Mouse (Mus musculus) limb, embryonic 14.5 days (tissue): Measurements from ENCODE around the gene Thumpd3. TPM values are rescaled to one million over a fixed set of nuclear protein-coding genes. Genes with fewer than 3 reads are reported as not detected.

Source experiments
- ATAC-seq: fragments of 200-750 bp; cut with Nextera tagmentation; 2 replicates; pipeline ENCODE4 v1.8.0; 2017; ENCODE audit warnings: low read depth, moderate number of reproducible peaks, moderate TSS enrichment; ENCODE audit not compliant: low FRiP score
- DNase-seq: peaks from one replicate; pipeline ENCODE4 v3.0.0-alpha.2; 2015; ENCODE audit warnings: low spot score
- H3K27ac ChIP-seq: fragments of 300-500 bp; sonication (generic); replicated peaks from 2 replicates; pipeline ENCODE4 v1.5.1; 2014; ENCODE audit warnings: low read depth, mild to moderate bottlenecking, low read length, moderate library complexity, mixed read lengths
- H3K27me3 ChIP-seq: fragments of 300-500 bp; sonication (generic); 2 replicates; pipeline ENCODE4 v1.6.1; 2014; ENCODE audit warnings: low read length, mixed read lengths; ENCODE audit not compliant: control insufficient read depth, insufficient read depth
- H3K36me3 ChIP-seq: fragments of 300-500 bp; sonication (generic); 2 replicates; pipeline ENCODE4 v1.6.1; 2014; ENCODE audit warnings: mild to moderate bottlenecking, low read length, moderate library complexity, mixed read lengths; ENCODE audit not compliant: control insufficient read depth, insufficient read depth
- H3K4me1 ChIP-seq: fragments of 300-500 bp; sonication (generic); 2 replicates; pipeline ENCODE4 v1.6.1; 2014; ENCODE audit warnings: antibody characterized with exemption, low read length, mixed read lengths; ENCODE audit not compliant: control insufficient read depth, insufficient read depth
- H3K4me2 ChIP-seq: fragments of 300-500 bp; sonication (generic); replicated peaks from 2 replicates; pipeline ENCODE4 v1.6.1; 2014; ENCODE audit warnings: low read depth, mild to moderate bottlenecking, low read length, moderate library complexity; ENCODE audit not compliant: severe bottlenecking
- H3K4me3 ChIP-seq: fragments of 300-500 bp; sonication (generic); replicated peaks from 2 replicates; pipeline ENCODE4 v1.5.1; 2014; ENCODE audit warnings: low read length
- H3K9ac ChIP-seq: fragments of 300-500 bp; sonication (generic); 2 replicates; pipeline ENCODE4 v1.6.1; 2014; ENCODE audit warnings: mild to moderate bottlenecking, low read depth, low read length, moderate library complexity; ENCODE audit not compliant: severe bottlenecking
- H3K9me3 ChIP-seq: fragments of 300-500 bp; sonication (generic); 2 replicates; pipeline ENCODE4 v1.6.1; 2016; ENCODE audit warnings: low read length; ENCODE audit not compliant: control insufficient read depth
- POLR2A ChIP-seq: fragments of 200-500 bp; IDR thresholded peaks from 2 replicates; pipeline ENCODE4 v1.8.0; 2012; ENCODE audit warnings: inconsistent platforms, mild to moderate bottlenecking, moderate library complexity, borderline replicate concordance; ENCODE audit not compliant: insufficient read depth, insufficient read length; ENCODE audit errors: extremely low read depth
- WGBS: fragments of 180-500 bp; shearing (Covaris S2); extraction: QIAGEN DNeasy Blood & Tissue Kit; methylation state at CpG from one replicate; pipeline ENCODE4 v1.1.7; 2014; 5-methylcytosine and 5-hydroxymethylcytosine counted together
- polyA plus RNA-seq, 2 experiments: library from polyadenylated mRNA; depleted of rRNA in 1 of 2; stranded (reverse) in 1 of 2; unstranded in 1 of 2; fragments of >200 nt; fragmentation: Nextera tagmentation in 1 of 2; extraction: Ambion mirVana in 1 of 2; gene quantifications; 2 replicates each; pipeline versions ENCODE4 v1.2.1 to v1.2.3; 2012 to 2014

Thumpd3 gene
- polyA plus RNA-seq (2012; rRNA removed) (18.8 and 25.1 TPM in 2 replicates), polyA plus RNA-seq (2014; fragmentation: Nextera tagmentation; extraction: Ambion mirVana) (36.7 and 38.7 TPM in 2 replicates)

DNA sequence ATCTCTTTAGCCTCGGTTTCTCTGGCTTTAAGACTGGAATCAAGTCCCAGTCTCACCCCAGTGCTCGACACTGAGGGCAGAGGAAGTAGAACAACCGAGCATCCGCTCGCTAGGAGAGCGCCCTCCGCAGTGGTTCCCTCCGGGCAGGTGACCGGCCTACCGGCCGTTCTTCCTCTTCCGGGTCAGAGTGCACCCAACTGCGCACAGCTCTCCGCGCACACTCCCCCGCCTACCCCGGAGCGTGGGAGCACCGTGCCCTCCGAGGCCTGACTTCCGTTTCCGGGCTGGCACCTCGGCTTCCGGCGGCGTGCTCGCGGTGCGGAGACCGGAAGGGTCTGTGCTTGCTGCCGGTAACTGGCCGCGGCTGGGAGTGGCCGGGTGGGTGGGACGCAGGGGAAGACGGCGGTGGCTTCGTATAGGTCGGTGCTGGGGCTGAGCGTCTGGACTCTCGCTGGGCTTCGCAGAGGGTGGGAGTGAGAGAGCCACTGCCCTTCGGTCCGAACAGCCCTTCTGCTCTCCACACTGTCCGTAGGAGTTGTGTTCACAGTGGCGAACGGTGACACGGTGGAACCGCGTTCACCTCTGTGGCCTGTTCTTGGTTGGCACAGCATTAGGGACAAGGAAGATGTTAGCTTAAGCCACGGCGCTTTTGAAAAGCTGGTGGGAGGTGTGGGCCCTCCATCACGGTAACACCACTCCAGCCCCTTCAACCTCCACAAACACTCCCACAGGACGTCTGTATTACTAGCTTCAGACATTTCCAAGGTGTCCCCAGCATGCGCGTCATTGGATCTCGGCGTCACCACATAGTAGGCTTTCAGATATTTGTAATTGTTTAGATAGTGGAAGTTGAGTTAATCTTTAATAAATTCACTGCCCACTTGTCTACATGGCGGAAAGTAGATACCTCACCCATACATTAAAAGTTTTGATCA, at the start of gene Thumpd3:
Gene Thumpd3 (plus strand): TSS at position 185 of the 935 bp plus-strand sequence.
- Histone ChIP-seq H3K9ac (peak within 1 kb of the TSS; percentile 82), H3K27ac (peak within 1 kb of the TSS; percentile 85), H3K27me3 (no peaks in the 10 kb centered on the region), H3K4me3 (peak within 1 kb of the TSS; percentile 79), H3K36me3 (peaks cover 22% of the 10 kb centered on the region), H3K4me1 (peaks cover 7% of the 10 kb centered on the region), H3K4me2 (peak within 1 kb of the TSS; percentile 93), H3K9me3 (no peaks in the 10 kb centered on the region)
- ATAC-seq = peak; percentile 99
- peak; percentile 96 for DNase-seq
- peak; percentile 92; the same call in 1 of the 2 replicates for TF ChIP-seq POLR2A
- WGBS = under 1% methylated on average over 50 of the region's 59 CpGs

GRCm38 (mm10) chr6:112999199-112999598, 46.8 kb upstream of the Thumpd3 start:
- Histone ChIP-seq H3K9me3 (no peaks in the 10 kb centered on the region), H3K9ac (no peak overlapping the region), H3K4me1 (no peaks in the 10 kb centered on the region), H3K4me2 (no peak overlapping the region), H3K27me3 (no peaks in the 10 kb centered on the region), H3K4me3 (no peak overlapping the region), H3K36me3 (no peaks in the 10 kb centered on the region), H3K27ac (no peak overlapping the region)
- DNase-seq (no peak), ATAC-seq (no peak)
- TF ChIP-seq POLR2A = no peak
- WGBS = 33% methylated on average over 2 of the region's 2 CpGs

DNA sequence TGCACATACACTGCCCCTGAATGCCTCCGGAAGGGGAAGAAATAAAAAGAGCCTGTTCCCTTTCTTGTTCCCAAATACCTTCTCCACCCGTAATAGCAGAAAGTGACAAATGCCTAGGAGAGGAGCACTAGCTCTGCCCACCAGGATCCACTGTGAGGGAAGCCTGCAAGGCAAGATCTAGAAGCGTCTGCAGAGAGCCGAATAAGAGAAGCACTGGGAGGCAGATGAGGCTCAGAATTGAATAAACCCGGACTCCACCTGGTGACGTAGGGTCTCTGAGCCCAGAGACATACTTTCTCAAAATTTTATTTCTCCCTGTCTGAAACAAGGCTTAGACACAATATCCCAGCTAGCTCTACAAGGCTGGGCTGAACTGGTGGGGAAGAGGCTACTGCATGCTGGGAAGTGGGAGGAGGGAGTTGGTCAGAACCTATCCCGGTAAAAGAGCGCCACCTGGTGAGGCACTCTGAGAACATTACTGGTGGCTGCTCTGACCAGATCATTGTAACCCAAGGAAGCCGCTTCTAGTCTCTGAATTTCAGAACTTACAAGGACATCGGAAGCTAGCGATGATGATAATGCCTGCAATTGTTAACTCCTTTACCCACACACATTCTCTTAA, 45.2 kb upstream of the Thumpd3 start:
- Histone ChIP-seq H3K27me3 (no peaks in the 10 kb centered on the region), H3K9me3 (no peaks in the 10 kb centered on the region), H3K9ac (no peak overlapping the region), H3K4me1 (no peaks in the 10 kb centered on the region), H3K27ac (no peak overlapping the region), H3K36me3 (no peaks in the 10 kb centered on the region), H3K4me3 (no peak overlapping the region), H3K4me2 (no peak overlapping the region; the same call in 1 of the 2 replicates)
- ATAC-seq (peak; percentile 94), DNase-seq (peak; percentile 96)
- WGBS = 43% methylated on average over 11 of the region's 11 CpGs
- no peak for TF ChIP-seq POLR2A

DNA sequence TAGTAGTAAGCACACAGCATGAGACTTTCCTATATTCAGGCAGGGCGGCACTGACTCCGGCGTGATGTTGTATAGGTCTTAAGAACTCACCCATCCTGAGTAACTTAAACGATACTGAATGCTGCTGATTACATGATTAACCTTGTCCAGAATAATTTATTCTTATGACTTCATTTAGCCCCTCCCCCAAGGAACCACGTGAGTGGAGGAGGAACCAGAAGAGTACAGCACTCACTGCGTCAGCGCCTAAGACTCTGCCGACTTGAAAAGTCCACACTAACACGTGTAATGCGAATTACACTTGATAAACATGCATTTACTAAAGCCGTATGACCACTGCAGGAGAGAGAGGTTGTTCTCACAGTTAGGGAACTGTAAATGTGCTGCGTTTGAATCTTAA, 44.3 kb upstream of the Thumpd3 start:
- H3K36me3 ChIP-seq = no peaks in the 10 kb centered on the region
- ATAC-seq (no peak), DNase-seq (no peak)
- 75% methylated on average over 12 of the region's 12 CpGs for WGBS
- H3K9me3 ChIP-seq = no peaks in the 10 kb centered on the region
- H3K27me3 ChIP-seq = no peaks in the 10 kb centered on the region
- no peak overlapping the region for H3K4me2 ChIP-seq
- H3K4me3 ChIP-seq = no peak overlapping the region
- no peak for TF ChIP-seq POLR2A
- H3K4me1 ChIP-seq = no peaks in the 10 kb centered on the region
- H3K27ac ChIP-seq = no peak overlapping the region
- no peak overlapping the region for H3K9ac ChIP-seq

GRCm38 (mm10) chr6:113003313-113004111, 42.5 kb upstream of the Thumpd3 start:
- Histone ChIP-seq H3K27ac (no peak overlapping the region), H3K9ac (no peak overlapping the region), H3K4me3 (no peak overlapping the region), H3K36me3 (no peaks in the 10 kb centered on the region), H3K4me1 (no peaks in the 10 kb centered on the region), H3K4me2 (no peak overlapping the region), H3K27me3 (no peaks in the 10 kb centered on the region), H3K9me3 (no peaks in the 10 kb centered on the region)
- no peak for TF ChIP-seq POLR2A
- WGBS = 90% methylated on average over 10 of the region's 10 CpGs
- no peak for DNase-seq
- ATAC-seq = no peak
